Mouse (Mus musculus) right cerebral cortex, postnatal 10 days (tissue): ENCODE data around the gene Cdc42.

Experiments used
- DNase-seq, 2 experiments: peaks; one replicate each; pipeline ENCODE4 v3.0.0; 2021; ENCODE audit warnings: low spot score in 2 of 2

The Cdc42 gene

GRCm38 (mm10) chr4:137357517-137358254 is at the start of gene Cdc42:
TSS of gene Cdc42 (minus strand) at chr4:137357720.
- DNase-seq, result peak; percentile 99

- DNase-seq, result no peak
These were observed 48.1 kb upstream of the Cdc42 start for GRCm38 (mm10) chr4:137405571-137405970.

GRCm38 (mm10) chr4:137396641-137397525 is 39.4 kb upstream of the Cdc42 start:
- DNase-seq, result no peak

- DNase-seq, result no peak
These were observed 36.0 kb upstream of the Cdc42 start for GRCm38 (mm10) chr4:137393378-137394135.

- no peak for DNase-seq
These were observed 35.4 kb upstream of the Cdc42 start for GRCm38 (mm10) chr4:137392874-137393273.

- no peak for DNase-seq
These were observed 33.8 kb upstream of the Cdc42 start for GRCm38 (mm10) chr4:137391287-137391686.

GRCm38 (mm10) chr4:137390196-137390595 is 32.7 kb upstream of the Cdc42 start:
- DNase-seq, result no peak

- no peak for DNase-seq
These were observed 31.5 kb upstream of the Cdc42 start for GRCm38 (mm10) chr4:137388983-137389382.

GRCm38 (mm10) chr4:137388059-137388794 is 30.7 kb upstream of the Cdc42 start:
- peak; percentile 90 to 94 for DNase-seq

- no peak for DNase-seq
These were observed 30.1 kb upstream of the Cdc42 start for GRCm38 (mm10) chr4:137387482-137388058.

- DNase-seq, result peak in 1 of 2 experiments; percentile 25
These were observed 23.4 kb upstream of the Cdc42 start for GRCm38 (mm10) chr4:137380702-137381605.

- peak in 1 of 2 experiments; percentile 13 for DNase-seq
These were observed 22.3 kb upstream of the Cdc42 start for GRCm38 (mm10) chr4:137379713-137380255.

GRCm38 (mm10) chr4:137379085-137379484 is 21.6 kb upstream of the Cdc42 start:
- peak in 1 of 2 experiments; percentile 15 for DNase-seq

- DNase-seq, result peak in 1 of 2 experiments; percentile 6
These were observed 20.2 kb upstream of the Cdc42 start for GRCm38 (mm10) chr4:137377526-137378304.

- no peak for DNase-seq
These were observed 19.3 kb upstream of the Cdc42 start for GRCm38 (mm10) chr4:137376778-137377177.

- DNase-seq, result no peak
These were observed 18.1 kb upstream of the Cdc42 start for GRCm38 (mm10) chr4:137375314-137376278.

GRCm38 (mm10) chr4:137373711-137374110 is 16.2 kb upstream of the Cdc42 start:
- DNase-seq, result peak; percentile 46 to 54
